Mouse (Mus musculus) hindbrain, embryonic 11.5 days (tissue): ENCODE data around the gene St8sia1. TPM values are rescaled to one million over a fixed set of nuclear protein-coding genes. Genes with fewer than 3 reads are reported as not detected.

ENCODE experiments used
- ATAC-seq: fragments of 200-750 bp; cut with Nextera tagmentation; 2 replicates; pipeline ENCODE4 v1.8.0; 2017; ENCODE audit warnings: mild to moderate bottlenecking, moderate TSS enrichment, moderate library complexity; ENCODE audit not compliant: low FRiP score
- DNase-seq: peaks from one replicate; pipeline ENCODE4 v3.0.0-alpha.2; 2015; ENCODE audit warnings: low spot score
- H3K27ac ChIP-seq: fragments of 300-500 bp; sonication (generic); 2 replicates; pipeline ENCODE4 v1.5.1; 2014; ENCODE audit warnings: mild to moderate bottlenecking, low read depth, low read length
- H3K27me3 ChIP-seq: fragments of 300-500 bp; sonication (generic); 2 replicates; pipeline ENCODE4 v1.6.1; 2014; ENCODE audit warnings: mild to moderate bottlenecking, low read length, moderate library complexity, mixed read lengths; ENCODE audit not compliant: control insufficient read depth, insufficient read depth
- H3K36me3 ChIP-seq: fragments of 300-500 bp; sonication (generic); 2 replicates; pipeline ENCODE4 v1.6.1; 2014; ENCODE audit warnings: mild to moderate bottlenecking, low read length, moderate library complexity, mixed read lengths; ENCODE audit not compliant: control insufficient read depth, insufficient read depth
- H3K4me1 ChIP-seq: fragments of 300-500 bp; sonication (generic); replicated peaks from 2 replicates; pipeline ENCODE4 v1.6.1; 2014; ENCODE audit warnings: low read length, mixed read lengths; ENCODE audit not compliant: control insufficient read depth, insufficient read depth
- H3K4me2 ChIP-seq: fragments of 300-500 bp; sonication (generic); replicated peaks from 2 replicates; pipeline ENCODE4 v1.6.1; 2014; ENCODE audit warnings: mild to moderate bottlenecking, low read depth, low read length
- H3K4me3 ChIP-seq: fragments of 300-500 bp; sonication (generic); 2 replicates; pipeline ENCODE4 v1.5.1; 2014; ENCODE audit warnings: low read depth, low read length
- H3K9ac ChIP-seq: fragments of 300-500 bp; sonication (generic); 2 replicates; pipeline ENCODE4 v1.6.1; 2014; ENCODE audit warnings: low read depth, low read length
- H3K9me3 ChIP-seq: fragments of 300-500 bp; sonication (generic); 2 replicates; pipeline ENCODE4 v1.6.1; 2016; ENCODE audit warnings: low read length; ENCODE audit not compliant: control insufficient read depth
- WGBS: fragments of 180-500 bp; shearing (Covaris S2); extraction: QIAGEN DNeasy Blood & Tissue Kit; methylation state at CpG from one replicate; pipeline ENCODE4 v1.1.7; 2014; 5-methylcytosine and 5-hydroxymethylcytosine counted together
- polyA plus RNA-seq: library from polyadenylated mRNA; unstranded; fragments of >200 nt; fragmentation: Nextera tagmentation; extraction: Ambion mirVana; gene quantifications from 2 replicates; pipeline ENCODE4 v1.2.1, GENCODE M21; 2014

St8sia1 gene
- polyA plus RNA-seq, 1 experiment from 2014 or later = 5.1 TPM

DNA sequence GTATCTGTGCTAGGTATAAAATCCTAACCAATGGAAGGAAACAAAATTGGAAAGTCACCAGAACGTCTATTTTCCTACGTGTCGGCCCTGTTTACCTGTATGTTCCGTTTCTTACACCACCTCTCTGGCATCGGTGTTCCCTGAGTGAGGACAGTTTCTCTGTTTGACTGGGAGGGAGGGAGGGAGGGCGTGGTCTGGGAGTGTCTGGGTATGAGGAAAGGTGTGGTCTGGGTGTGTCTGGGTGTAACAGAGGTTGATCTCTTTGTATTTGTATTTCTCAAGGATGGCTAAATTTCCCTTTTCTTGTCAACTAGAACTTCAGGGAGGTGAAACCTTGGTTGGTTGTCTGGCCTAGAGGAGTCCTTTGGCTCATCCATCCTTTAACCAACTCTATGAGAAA, 73.9 kb downstream of the St8sia1 start:
- Histone ChIP-seq H3K4me1 (no peaks in the 10 kb centered on the region), H3K4me3 (no peak overlapping the region), H3K9me3 (no peaks in the 10 kb centered on the region), H3K4me2 (no peak overlapping the region), H3K27me3 (no peaks in the 10 kb centered on the region), H3K9ac (no peak overlapping the region), H3K27ac (no peak overlapping the region), H3K36me3 (no peaks in the 10 kb centered on the region)
- no peak for DNase-seq
- ATAC-seq = no peak
- WGBS = 93% methylated on average over 6 of the region's 6 CpGs

DNA sequence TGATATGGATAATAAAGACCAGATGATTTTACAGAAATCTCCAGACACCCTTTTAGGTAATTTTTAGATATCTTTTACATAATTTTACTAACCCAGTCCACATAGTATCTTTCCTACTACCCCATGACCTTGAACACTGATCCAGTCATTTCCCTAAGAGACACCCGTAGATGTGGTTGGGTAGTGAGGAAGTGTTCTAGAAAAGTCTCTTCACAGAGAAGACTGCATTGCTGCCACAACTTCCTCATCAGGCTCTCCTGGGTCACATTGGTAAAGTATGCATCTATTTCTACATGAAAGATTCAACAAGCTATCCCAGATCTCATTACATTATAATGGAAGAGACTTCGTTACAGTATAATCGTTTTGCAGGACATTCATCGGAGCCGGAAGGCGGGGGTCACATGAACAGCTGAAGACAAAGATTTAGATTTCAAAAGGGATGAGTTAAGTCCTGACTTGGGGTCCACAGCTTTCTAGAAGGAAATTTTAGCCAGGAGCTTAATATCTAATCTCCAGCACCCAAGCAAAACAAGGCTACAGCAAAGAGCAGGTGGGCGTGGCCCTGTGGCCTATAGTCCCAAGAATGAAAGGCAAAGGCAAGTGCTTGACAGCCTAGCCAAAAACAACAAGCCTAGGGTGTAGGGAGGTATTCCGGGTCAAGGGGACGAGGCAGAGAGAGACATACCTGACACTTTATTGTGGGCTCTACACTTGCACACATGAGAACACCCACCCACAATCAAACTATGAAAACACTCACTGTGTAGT, 75.1 kb downstream of the St8sia1 start:
- no peaks in the 10 kb centered on the region for H3K27me3 ChIP-seq
- DNase-seq (no peak), ATAC-seq (no peak)
- H3K4me3 ChIP-seq = no peak overlapping the region
- no peak overlapping the region for H3K27ac ChIP-seq
- WGBS = 93% methylated on average over 9 of the region's 9 CpGs
- no peak overlapping the region for H3K9ac ChIP-seq
- no peaks in the 10 kb centered on the region for H3K36me3 ChIP-seq
- no peak overlapping the region for H3K4me2 ChIP-seq
- H3K9me3 ChIP-seq = no peaks in the 10 kb centered on the region
- no peaks in the 10 kb centered on the region for H3K4me1 ChIP-seq

DNA sequence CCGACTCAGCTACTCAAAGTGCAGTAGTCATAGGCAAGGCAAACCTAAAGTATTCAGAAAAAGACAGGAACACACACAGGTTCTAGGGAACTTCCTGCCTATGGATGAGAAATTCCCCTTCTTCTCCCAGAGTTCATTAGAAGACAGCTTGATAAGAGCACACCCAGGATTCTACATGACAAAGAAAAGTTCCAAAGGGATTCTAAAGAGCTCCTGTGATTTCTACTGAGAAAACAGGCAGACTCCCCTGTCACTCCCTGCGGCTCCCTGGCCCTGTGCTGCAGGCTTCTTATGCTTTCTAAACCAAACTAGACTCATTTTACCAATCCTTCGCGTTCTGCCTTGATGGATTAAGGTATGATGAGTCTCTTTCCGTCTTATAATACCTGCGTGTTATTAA, 75.9 kb downstream of the St8sia1 start:
- H3K9ac ChIP-seq = no peak overlapping the region
- no peak for ATAC-seq
- H3K4me3 ChIP-seq = no peak overlapping the region
- 84% methylated on average over 6 of the region's 6 CpGs for WGBS
- no peaks in the 10 kb centered on the region for H3K36me3 ChIP-seq
- no peaks in the 10 kb centered on the region for H3K4me1 ChIP-seq
- no peak for DNase-seq
- no peaks in the 10 kb centered on the region for H3K9me3 ChIP-seq
- no peak overlapping the region for H3K27ac ChIP-seq
- no peaks in the 10 kb centered on the region for H3K27me3 ChIP-seq
- H3K4me2 ChIP-seq = no peak overlapping the region

DNA sequence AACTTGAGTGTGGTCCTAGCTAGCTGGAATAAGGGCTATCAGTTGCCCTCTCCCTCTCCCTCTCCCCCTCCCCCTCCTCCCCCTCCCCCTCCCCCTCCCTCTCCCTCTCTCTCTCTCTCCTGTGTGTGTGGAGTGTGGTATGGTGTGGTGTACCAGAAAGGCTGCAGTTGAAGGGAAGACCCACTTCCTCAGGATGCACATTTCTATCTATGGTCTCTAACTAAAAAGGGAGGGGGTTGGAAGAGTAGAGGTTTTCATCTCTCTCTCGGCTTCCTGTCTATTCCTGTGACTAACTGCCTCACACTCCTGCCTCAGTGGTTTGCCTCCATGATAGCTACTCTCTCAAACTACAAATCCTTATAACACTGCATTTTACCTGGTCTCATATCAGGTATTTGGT, 76.9 kb downstream of the St8sia1 start:
- H3K4me2 ChIP-seq = no peak overlapping the region
- no peak overlapping the region for H3K27ac ChIP-seq
- no peak for DNase-seq
- H3K36me3 ChIP-seq = no peaks in the 10 kb centered on the region
- no peaks in the 10 kb centered on the region for H3K4me1 ChIP-seq
- H3K27me3 ChIP-seq = no peaks in the 10 kb centered on the region
- no peak for ATAC-seq
- no peak overlapping the region for H3K9ac ChIP-seq
- no peaks in the 10 kb centered on the region for H3K9me3 ChIP-seq
- H3K4me3 ChIP-seq = no peak overlapping the region
- 89% methylated on average over 1 of the region's 1 CpGs for WGBS

DNA sequence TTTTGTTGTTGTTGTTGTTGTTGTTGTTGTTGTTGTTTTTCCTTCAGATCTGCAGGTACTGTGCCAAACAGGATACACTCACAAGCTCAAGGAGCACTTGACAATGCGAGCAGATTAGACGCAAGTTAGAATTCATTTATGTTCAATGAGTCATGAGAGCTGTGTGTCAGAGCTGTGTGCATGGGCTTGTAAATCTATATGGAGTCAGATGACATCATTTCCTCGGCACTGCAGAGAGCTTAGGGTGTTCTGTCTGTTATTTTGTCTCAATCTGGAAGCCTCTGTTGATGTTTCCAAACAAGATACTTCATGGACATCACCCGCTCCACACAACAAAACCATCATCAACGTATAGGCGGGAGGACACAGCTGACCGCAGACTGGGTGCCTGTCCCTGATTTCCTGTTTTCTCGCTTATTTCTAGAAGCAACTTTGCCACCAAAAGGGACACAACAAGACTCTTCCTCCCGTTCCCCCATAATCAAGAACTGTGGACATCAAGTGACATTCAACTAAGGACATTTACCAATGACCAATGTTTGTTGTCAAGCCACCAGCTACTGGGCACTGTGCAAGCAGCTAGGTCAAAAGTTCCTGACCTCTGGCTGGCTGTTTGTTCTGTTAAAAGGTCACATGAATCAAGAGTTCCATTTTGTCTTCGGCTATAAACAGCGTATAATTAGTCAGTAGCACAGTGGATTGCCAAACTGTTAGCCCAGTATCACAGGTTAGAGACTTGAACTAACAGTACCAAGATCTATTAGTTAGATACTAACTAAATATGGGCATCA, 78.7 kb downstream of the St8sia1 start:
- H3K4me1 ChIP-seq = no peaks in the 10 kb centered on the region
- no peaks in the 10 kb centered on the region for H3K36me3 ChIP-seq
- ATAC-seq (no peak), DNase-seq (no peak)
- no peaks in the 10 kb centered on the region for H3K27me3 ChIP-seq
- H3K4me3 ChIP-seq = no peak overlapping the region
- WGBS = 85% methylated on average over 11 of the region's 11 CpGs
- no peak overlapping the region for H3K27ac ChIP-seq
- H3K9me3 ChIP-seq = no peaks in the 10 kb centered on the region
- H3K9ac ChIP-seq = no peak overlapping the region
- H3K4me2 ChIP-seq = no peak overlapping the region

DNA sequence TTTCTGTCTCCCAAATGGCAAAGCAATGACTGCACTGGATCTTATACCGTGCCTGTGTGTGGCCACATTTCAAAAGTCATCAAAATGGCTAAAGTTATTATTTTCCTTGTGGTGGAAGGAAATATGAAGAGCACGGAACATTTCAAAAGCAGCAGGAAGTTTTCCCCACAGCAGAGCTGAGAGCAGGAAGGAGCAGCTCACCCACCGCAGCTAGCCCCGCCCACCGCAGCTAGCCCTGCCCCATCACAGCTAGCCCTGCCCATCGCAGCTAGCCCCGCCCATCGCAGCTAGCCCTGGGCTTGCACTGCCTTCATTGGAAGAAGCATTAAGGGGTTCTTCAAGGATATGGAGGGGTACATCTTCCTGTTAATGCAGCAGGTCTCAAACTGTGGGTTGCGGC, 80.1 kb downstream of the St8sia1 start:
- Histone ChIP-seq H3K27ac (no peak overlapping the region), H3K9me3 (no peaks in the 10 kb centered on the region), H3K36me3 (no peaks in the 10 kb centered on the region), H3K27me3 (no peaks in the 10 kb centered on the region), H3K4me2 (no peak overlapping the region), H3K4me1 (no peaks in the 10 kb centered on the region), H3K9ac (no peak overlapping the region), H3K4me3 (no peak overlapping the region)
- WGBS = 63% methylated on average over 9 of the region's 9 CpGs
- DNase-seq = no peak
- ATAC-seq = no peak

DNA sequence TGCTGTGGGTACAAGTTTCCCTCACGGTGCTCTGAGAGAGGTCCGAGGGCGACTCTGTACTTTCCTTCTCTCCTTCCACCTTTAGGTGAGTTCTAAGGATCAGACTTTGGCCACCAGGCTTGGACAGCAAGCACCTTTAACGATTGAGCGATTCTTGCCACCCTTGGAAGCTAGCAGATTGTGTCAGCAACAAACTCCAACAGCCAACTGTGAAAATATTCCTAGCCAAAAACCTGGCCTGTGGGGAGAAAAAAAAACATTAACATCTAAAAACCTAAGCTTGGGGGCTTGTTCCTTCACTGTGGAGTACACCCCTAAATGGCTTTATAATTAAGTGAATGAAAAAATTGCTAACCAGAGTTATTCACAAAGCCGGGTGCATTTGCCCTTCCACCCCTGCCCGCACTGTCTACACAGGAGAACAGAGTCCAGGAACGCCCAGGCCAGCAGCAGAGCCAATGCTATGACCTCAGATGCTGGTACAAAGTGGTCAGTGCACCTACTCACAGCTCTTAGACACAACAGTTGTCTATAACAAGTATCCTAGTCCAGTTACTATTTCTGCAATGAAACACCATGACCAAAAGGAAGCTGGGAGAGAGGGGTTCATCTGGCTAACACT, 83.3 kb downstream of the St8sia1 start:
- Histone ChIP-seq H3K36me3 (no peaks in the 10 kb centered on the region), H3K4me3 (no peak overlapping the region), H3K4me2 (no peak overlapping the region), H3K27ac (no peak overlapping the region), H3K9ac (no peak overlapping the region), H3K4me1 (peaks cover 7% of the 10 kb centered on the region; the same call in 1 of the 2 replicates), H3K9me3 (no peaks in the 10 kb centered on the region), H3K27me3 (no peaks in the 10 kb centered on the region)
- 93% methylated on average over 8 of the region's 8 CpGs for WGBS
- no peak for ATAC-seq
- no peak for DNase-seq

DNA sequence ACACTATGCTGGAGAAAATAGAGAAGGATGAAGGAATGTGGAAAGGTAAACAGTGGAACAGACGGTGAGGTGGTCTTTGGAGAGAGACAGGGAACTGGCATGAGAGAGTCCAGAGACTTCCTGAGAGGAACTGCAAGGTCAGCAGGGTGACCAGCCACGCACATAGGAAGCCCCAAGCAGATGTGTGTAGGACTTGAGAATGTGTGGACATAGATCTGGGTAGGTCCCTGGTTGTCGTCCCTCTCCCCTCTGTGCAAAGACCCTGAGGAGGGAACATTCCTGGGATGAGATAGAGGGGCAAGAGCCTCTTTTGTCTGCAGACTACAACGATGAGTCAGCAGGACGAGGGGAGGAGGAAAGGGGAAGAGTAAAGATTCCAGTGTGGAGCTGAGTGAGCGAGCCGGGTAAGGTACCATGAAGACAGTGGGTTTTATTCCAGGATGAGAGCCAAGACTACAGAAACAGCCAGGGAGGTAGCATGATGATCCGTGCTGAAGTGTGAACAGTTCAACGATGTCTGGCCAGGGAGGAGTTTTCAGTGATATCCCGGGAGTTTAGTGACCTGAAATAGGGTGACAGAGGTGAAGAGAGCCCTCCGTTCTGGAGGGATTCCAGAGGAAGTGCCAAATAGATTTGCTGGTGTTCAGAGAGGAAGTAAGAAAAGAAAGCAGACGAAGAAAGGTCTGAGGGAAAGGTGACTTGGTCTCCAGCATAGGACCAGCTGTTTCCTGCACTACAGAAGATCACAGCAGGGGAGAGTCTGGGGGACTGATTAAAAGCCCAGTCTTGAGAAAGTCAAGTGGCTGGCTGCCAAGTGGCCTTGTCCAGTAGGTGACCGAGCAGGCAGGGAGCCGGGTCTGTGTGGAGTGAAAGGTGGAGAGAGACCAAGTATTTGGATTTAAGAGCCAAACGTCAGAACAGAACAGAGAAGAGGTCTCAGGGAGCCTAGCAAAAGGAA, 85.2 kb downstream of the St8sia1 start:
- 41% methylated on average over 15 of the region's 15 CpGs for WGBS
- no peak for ATAC-seq

More for the DNA sequence above, 85.2 kb downstream of the St8sia1 start:
- no peaks in the 10 kb centered on the region for H3K27me3 ChIP-seq
- no peak overlapping the region for H3K27ac ChIP-seq
- H3K9ac ChIP-seq = no peak overlapping the region
- no peaks in the 10 kb centered on the region for H3K9me3 ChIP-seq
- H3K4me1 ChIP-seq = peaks cover 10% of the 10 kb centered on the region; the same call in 1 of the 2 replicates
- DNase-seq = no peak
- H3K36me3 ChIP-seq = no peaks in the 10 kb centered on the region
- no peak overlapping the region for H3K4me2 ChIP-seq
- H3K4me3 ChIP-seq = no peak overlapping the region
